Mouse (Mus musculus) spleen, adult 2 months (tissue): ENCODE measurements around the gene Ptpre.

Source experiments
- CTCF ChIP-seq: fragments of 200-500 bp; IDR thresholded peaks from 2 replicates; pipeline ENCODE4 v1.5.1; 2011; ENCODE audit warnings: mild to moderate bottlenecking, inconsistent platforms; ENCODE audit not compliant: insufficient read depth, insufficient read length, insufficient replicate concordance; ENCODE audit errors: extremely low read depth
- POLR2A ChIP-seq: fragments of 200-500 bp; IDR thresholded peaks from 2 replicates; pipeline ENCODE4 v1.6.1; 2011; ENCODE audit warnings: low read depth, low read length, inconsistent platforms

DNA sequence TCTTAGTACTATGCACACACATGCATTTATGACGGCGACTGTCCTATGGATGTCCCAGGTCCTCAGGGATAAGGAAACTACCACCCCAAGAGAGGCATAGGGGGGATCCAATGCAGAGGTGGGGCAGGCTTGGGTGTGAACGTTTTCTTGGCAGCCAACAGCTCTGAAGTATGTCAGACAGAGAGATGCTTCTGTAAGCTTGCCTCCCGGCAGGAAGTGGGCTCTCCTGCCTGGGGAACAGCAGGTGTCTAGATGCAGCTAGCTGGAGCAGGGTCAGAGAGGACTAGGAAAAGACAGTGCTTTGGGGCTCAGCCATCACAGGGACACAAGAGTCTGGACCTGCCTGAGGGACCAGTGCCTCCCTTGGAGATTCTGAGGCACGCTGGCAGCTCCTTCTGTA is 9.2 kb downstream of the Ptpre start:
- TF ChIP-seq CTCF: no peak
- no peak for TF ChIP-seq POLR2A
